Mouse (Mus musculus) myocyte (in vitro differentiated cells): Measurements from ENCODE around the gene Vsir.

ENCODE experiments used
- E2F4 ChIP-seq: IDR thresholded peaks from one replicate; pipeline ENCODE4 v1.6.1; 2011; ENCODE audit warnings: mild to moderate bottlenecking, control low read depth, moderate library complexity; ENCODE audit not compliant: insufficient read depth
- MAX ChIP-seq: IDR thresholded peaks from one replicate; pipeline ENCODE4 v1.6.1; 2011; ENCODE audit warnings: low read depth, mild to moderate bottlenecking, control low read depth
- MYOG ChIP-seq, 3 experiments: IDR thresholded peaks; one replicate each; pipeline ENCODE4 v1.6.1; 2011; ENCODE audit warnings: control low read depth in 2 of 3, low read depth in 2 of 3, mild to moderate bottlenecking in 2 of 3; ENCODE audit not compliant: insufficient read length in 2 of 3, control insufficient read depth in 1 of 3, insufficient read depth in 1 of 3
- POLR2A ChIP-seq: IDR thresholded peaks from one replicate; pipeline ENCODE4 v1.6.1; 2011; ENCODE audit warnings: low read depth, mild to moderate bottlenecking, control low read depth, moderate library complexity; ENCODE audit not compliant: insufficient read length
- POLR2AphosphoS2 ChIP-seq: IDR thresholded peaks from one replicate; pipeline ENCODE4 v1.6.1; 2011; ENCODE audit warnings: low read depth, control low read depth; ENCODE audit not compliant: insufficient read length
- TCF12 ChIP-seq: IDR thresholded peaks from one replicate; pipeline ENCODE4 v1.6.1; 2011; ENCODE audit warnings: mild to moderate bottlenecking, control low read depth; ENCODE audit not compliant: poor library complexity, insufficient read depth, severe bottlenecking

DNA sequence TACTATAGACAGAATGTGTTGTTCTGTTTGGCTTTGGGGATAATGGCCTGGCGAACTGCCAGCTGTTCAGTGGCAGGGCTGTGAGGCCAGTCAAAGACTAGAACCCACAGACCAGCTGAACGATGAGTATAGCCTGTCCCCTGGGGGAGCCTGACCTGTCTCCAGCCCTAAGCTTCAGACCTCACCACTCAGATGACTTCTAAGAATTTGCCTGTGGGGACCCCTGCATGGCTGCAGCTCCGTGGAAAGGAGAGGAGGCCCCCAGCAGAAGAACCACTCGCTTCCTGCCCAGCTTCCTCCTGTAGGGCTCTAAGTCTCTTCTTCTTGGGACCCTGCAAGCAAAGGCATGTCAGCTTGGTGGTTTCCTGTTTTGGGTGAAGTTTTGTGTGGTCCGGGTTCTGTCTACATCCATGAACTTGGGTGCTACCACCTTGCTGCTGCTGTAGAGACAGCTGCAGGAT, 24.0 kb downstream of the Vsir start:
- TF ChIP-seq POLR2A (no peak), TCF12 (no peak), MYOG (IDR thresholded peaks at IDR 0.05; ENCODE audit: control insufficient read depth in 1 of 3, insufficient read depth in 1 of 3, insufficient read length in 2 of 3, low read depth in 2 of 3) (no peak), POLR2AphosphoS2 (no peak), E2F4 (no peak), MAX (no peak)
